Mouse (Mus musculus) ES-Bruce4 (cell line): ENCODE measurements around the gene F12.

Source experiments
- CTCF ChIP-seq: IDR thresholded peaks from one replicate; pipeline ENCODE4 v1.8.1; 2011; ENCODE audit warnings: low read depth, low read length
- POLR2A ChIP-seq: IDR thresholded peaks from one replicate; pipeline ENCODE4 v1.8.1; 2011; ENCODE audit warnings: low read length; ENCODE audit not compliant: insufficient read depth

DNA sequence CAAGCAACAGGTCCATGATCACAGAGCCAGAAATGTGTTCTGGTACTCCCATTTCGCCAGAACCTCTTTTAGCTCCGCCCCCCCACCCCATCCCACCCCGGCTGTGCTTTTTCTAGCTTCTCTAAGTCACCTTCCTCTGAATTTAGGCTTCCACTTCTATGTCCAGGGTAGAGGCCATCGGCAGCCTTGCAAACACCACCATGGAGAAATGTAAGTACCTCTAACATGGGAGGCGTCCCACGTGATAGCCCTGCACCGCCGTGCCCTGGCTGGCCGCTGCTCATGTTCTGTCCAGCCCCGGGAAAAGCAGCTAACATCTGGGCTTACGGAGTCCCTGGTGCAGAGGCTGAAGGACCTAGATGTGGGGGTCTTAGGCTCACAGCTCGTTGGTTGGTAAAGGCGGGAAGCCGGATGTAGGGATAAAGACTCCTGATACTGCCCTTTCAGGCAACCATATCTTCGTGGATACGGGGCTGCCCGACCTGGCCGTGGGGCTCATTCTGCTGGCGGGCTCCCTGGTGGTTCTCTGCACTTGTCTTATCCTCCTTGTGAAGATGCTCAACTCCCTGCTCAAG is 18.0 kb downstream of the F12 start:
- TF ChIP-seq POLR2A: no peak
- no peak for TF ChIP-seq CTCF
